Mouse (Mus musculus): ENCODE results near the gene Slc45a3. TPM values are rescaled to one million over a fixed set of nuclear protein-coding genes. Genes with fewer than 3 reads are reported as not detected.

Gene Slc45a3
- polyA plus RNA-seq, 1 experiment = 1.7 TPM

- Histone ChIP-seq H3K4me1 (ENCODE audit: control insufficient read depth, insufficient read depth, low read length) (peaks cover 1% of the 10 kb centered on the region), H3K27ac (ENCODE audit: control insufficient read depth, insufficient read depth, low read depth, low read length, poor library complexity) (no peak overlapping the region), H3K4me3 (replicated peaks; ENCODE audit: control insufficient read depth, low read depth, low read length) (no peak overlapping the region)
- no peak for TF ChIP-seq POLR2A (IDR thresholded peaks at IDR 0.05; ENCODE audit: borderline replicate concordance, control insufficient read depth, low read depth, low read length)
- peak; percentile 57 for TF ChIP-seq CTCF (IDR thresholded peaks at IDR 0.05; ENCODE audit: control insufficient read depth, insufficient read depth, low read length)
- 66% methylated on average over 2 of the region's 2 CpGs for WGBS
Measured at GRCm38 (mm10) chr1:132030574-132030973, 67.8 kb downstream of the Slc45a3 start.

GRCm38 (mm10) chr1:132032172-132032571 is 69.4 kb downstream of the Slc45a3 start:
- Histone ChIP-seq H3K4me3 (replicated peaks; ENCODE audit: control insufficient read depth, low read depth, low read length) (no peak overlapping the region), H3K4me1 (ENCODE audit: control insufficient read depth, insufficient read depth, low read length) (peaks cover 1% of the 10 kb centered on the region; the same call in 1 of the 2 replicates), H3K27ac (ENCODE audit: control insufficient read depth, insufficient read depth, low read depth, low read length, poor library complexity) (no peak overlapping the region)
- TF ChIP-seq POLR2A (IDR thresholded peaks at IDR 0.05; ENCODE audit: borderline replicate concordance, control insufficient read depth, low read depth, low read length) (no peak), CTCF (IDR thresholded peaks at IDR 0.05; ENCODE audit: control insufficient read depth, insufficient read depth, low read length) (no peak)
- WGBS = 87% methylated on average over 7 of the region's 7 CpGs

Other genes with a start within 250 kb of the Slc45a3 start
- gene Slc26a9, start 218.9 kb upstream of the Slc45a3 start, polyA plus RNA-seq (2011; ENCODE audit: insufficient read depth, insufficient read length, low replicate concordance, missing spikeins) = 4.0 TPM in 1 of 2 replicates, not detected in the other
- 0.35 TPM in 1 of 2 replicates, not detected in the other for gene Pm20d1, start 165.6 kb upstream of the Slc45a3 start, polyA plus RNA-seq (2011; ENCODE audit: insufficient read depth, insufficient read length, low replicate concordance, missing spikeins)
- gene Slc41a1, start 135.5 kb upstream of the Slc45a3 start, polyA plus RNA-seq (2011; ENCODE audit: insufficient read depth, insufficient read length, low replicate concordance, missing spikeins) = 1.4 and 2.2 TPM in 2 replicates
- gene Rab29, start 95.7 kb upstream of the Slc45a3 start, polyA plus RNA-seq (2011; ENCODE audit: insufficient read depth, insufficient read length, low replicate concordance, missing spikeins) = 14.6 and 15.7 TPM in 2 replicates
- 78.2 and 86.6 TPM in 2 replicates for gene Nucks1, start 52.4 kb upstream of the Slc45a3 start, polyA plus RNA-seq (2011; ENCODE audit: insufficient read depth, insufficient read length, low replicate concordance, missing spikeins)
- gene Elk4, start 44.6 kb downstream of the Slc45a3 start, polyA plus RNA-seq (2011; ENCODE audit: insufficient read depth, insufficient read length, low replicate concordance, missing spikeins) = 73.2 and 91.1 TPM in 2 replicates
- gene Mfsd4a, start 105.1 kb downstream of the Slc45a3 start, polyA plus RNA-seq (2011; ENCODE audit: insufficient read depth, insufficient read length, low replicate concordance, missing spikeins) = not detected in 2 replicates
- 1.3 and 3.8 TPM in 2 replicates for gene Cdk18, start 176.7 kb downstream of the Slc45a3 start, polyA plus RNA-seq (2011; ENCODE audit: insufficient read depth, insufficient read length, low replicate concordance, missing spikeins)
- gene Lemd1, start 228.5 kb downstream of the Slc45a3 start, polyA plus RNA-seq (2011; ENCODE audit: insufficient read depth, insufficient read length, low replicate concordance, missing spikeins) = not detected in 2 replicates
- gene AC124108.1, start 228.5 kb downstream of the Slc45a3 start, polyA plus RNA-seq (2011; ENCODE audit: insufficient read depth, insufficient read length, low replicate concordance, missing spikeins) = not detected in 2 replicates

All from bone marrow, adult 2 months (tissue).